Mouse (Mus musculus): ENCODE measurements around the gene Prdx6b.

- TF ChIP-seq CTCF (IDR thresholded peaks at IDR 0.05; ENCODE audit: insufficient read depth, low read depth, low read length) (no peak), POLR2A (IDR thresholded peaks at IDR 0.05; ENCODE audit: insufficient read depth, low read depth, low read length) (no peak)
These were observed 24.2 kb upstream of the Prdx6b start for GRCm38 (mm10) chr2:80268053-80268452.
